Mouse (Mus musculus): ENCODE data around the gene Cc2d1a.

GRCm38 (mm10) chr8:84122151-84122550 lies 25.6 kb downstream of the Cc2d1a start:
- TF ChIP-seq POLR2A (IDR thresholded peaks at IDR 0.05; ENCODE audit: insufficient read depth, low read depth, low read length): no peak
- no peak for TF ChIP-seq CTCF (IDR thresholded peaks at IDR 0.05; ENCODE audit: insufficient read depth, low read depth, low read length)
